Mouse (Mus musculus) cerebellum, adult 2 months (tissue): ENCODE data around the gene Crtc1. TPM values are rescaled to one million over a fixed set of nuclear protein-coding genes. Genes with fewer than 3 reads are reported as not detected.

ENCODE experiments used
- DNase-seq, 2 experiments: peaks; one replicate each; pipeline ENCODE4 v3.0.0; 2021
- H3K27ac ChIP-seq: fragments of 200-500 bp; 2 replicates; pipeline ENCODE4 v1.5.1; 2012; ENCODE audit warnings: low read length, control low read depth, inconsistent platforms; ENCODE audit not compliant: insufficient read depth
- H3K27me3 ChIP-seq: fragments of 200-500 bp; 2 replicates; pipeline ENCODE4 v1.6.1; 2012; ENCODE audit warnings: inconsistent platforms, mild to moderate bottlenecking, low read length, moderate library complexity; ENCODE audit not compliant: control insufficient read depth, insufficient read depth
- H3K4me1 ChIP-seq: fragments of 200-500 bp; 2 replicates; pipeline ENCODE4 v1.6.1; 2011; ENCODE audit warnings: low read length; ENCODE audit not compliant: control insufficient read depth, insufficient read depth
- H3K4me3 ChIP-seq: fragments of 200-500 bp; replicated peaks from 2 replicates; pipeline ENCODE3; 2011; ENCODE audit warnings: mild to moderate bottlenecking, low read depth, low read length, control low read depth; ENCODE audit not compliant: insufficient read depth
- CTCF ChIP-seq: fragments of 200-500 bp; IDR thresholded peaks from 2 replicates; pipeline ENCODE4 v1.5.1; 2011; ENCODE audit warnings: low read depth, mild to moderate bottlenecking, control low read depth, low read length, moderate library complexity, borderline replicate concordance; ENCODE audit not compliant: insufficient read depth
- POLR2A ChIP-seq: fragments of 200-500 bp; IDR thresholded peaks from 2 replicates; pipeline ENCODE4 v1.6.1; 2011; ENCODE audit warnings: low read length, control low read depth, borderline replicate concordance; ENCODE audit not compliant: insufficient read depth
- WGBS: fragments of 180-500 bp; shearing (Covaris S2); methylation state at CpG from one replicate; pipeline ENCODE4 v1.1.7; 2018; 5-methylcytosine and 5-hydroxymethylcytosine counted together
- polyA plus RNA-seq: library from polyadenylated mRNA; depleted of rRNA; stranded (reverse); fragments of >200 nt; gene quantifications from 2 replicates; pipeline ENCODE4 v1.2.3, GENCODE M21; 2012; rRNA removed

Crtc1 gene
- polyA plus RNA-seq, 1 experiment = 90.2 TPM

- no peak overlapping the region for H3K4me3 ChIP-seq
- 91% methylated on average over 6 of the region's 6 CpGs for WGBS
- peaks cover 10% of the 10 kb centered on the region; the same call in 1 of the 2 replicates for H3K4me1 ChIP-seq
- no peak for DNase-seq
- H3K27ac ChIP-seq = no peak overlapping the region
- no peaks in the 10 kb centered on the region for H3K27me3 ChIP-seq
- TF ChIP-seq CTCF = no peak
- TF ChIP-seq POLR2A = no peak
Measured at GRCm38 (mm10) chr8:70332878-70333202, 106.5 kb downstream of the Crtc1 start.

Other genes with a start within 250 kb of the Crtc1 start
- gene Slc25a42, start 227.3 kb downstream of the Crtc1 start, polyA plus RNA-seq = 45.5 and 46.3 TPM in 2 replicates
- 102 and 108 TPM in 2 replicates for gene Sugp2, start 205.4 kb downstream of the Crtc1 start, polyA plus RNA-seq
- 45.8 and 46.7 TPM in 2 replicates for gene Armc6, start 205.1 kb downstream of the Crtc1 start, polyA plus RNA-seq
- 262 and 322 TPM in 2 replicates for gene Homer3, start 156.8 kb downstream of the Crtc1 start, polyA plus RNA-seq
- gene Ddx49, start 137.1 kb downstream of the Crtc1 start, polyA plus RNA-seq = 42.9 and 45.0 TPM in 2 replicates
- 286 and 287 TPM in 2 replicates for gene Cope, start 137.1 kb downstream of the Crtc1 start, polyA plus RNA-seq
- gene Cers1, start 123.8 kb downstream of the Crtc1 start, polyA plus RNA-seq = 55.5 and 56.8 TPM in 2 replicates
- 19.1 and 21.0 TPM in 2 replicates for gene Gdf1, start 109.8 kb downstream of the Crtc1 start, polyA plus RNA-seq
- 37.9 and 41.3 TPM in 2 replicates for gene Upf1, start 86.3 kb downstream of the Crtc1 start, polyA plus RNA-seq
- gene Comp, start 66.0 kb downstream of the Crtc1 start, polyA plus RNA-seq = 2.2 and 3.1 TPM in 2 replicates
- gene Klhl26, start 37.4 kb upstream of the Crtc1 start, polyA plus RNA-seq = 62.4 and 68.5 TPM in 2 replicates
- gene Tmem59l, start 47.8 kb upstream of the Crtc1 start, polyA plus RNA-seq = 524 and 552 TPM in 2 replicates
- 3.8 and 4.0 TPM in 2 replicates for gene Crlf1, start 53.6 kb upstream of the Crtc1 start, polyA plus RNA-seq
- gene Rex1bd, start 67.2 kb upstream of the Crtc1 start, polyA plus RNA-seq = 184 and 189 TPM in 2 replicates
- gene Uba52, start 71.2 kb upstream of the Crtc1 start, polyA plus RNA-seq = 920 and 977 TPM in 2 replicates
- gene Fkbp8, start 88.1 kb upstream of the Crtc1 start, polyA plus RNA-seq = 531 and 552 TPM in 2 replicates
- gene Kxd1, start 88.4 kb upstream of the Crtc1 start, polyA plus RNA-seq = 63.4 and 65.9 TPM in 2 replicates
- gene Ell, start 99.9 kb upstream of the Crtc1 start, polyA plus RNA-seq = 27.9 and 29.1 TPM in 2 replicates
- gene Isyna1, start 154.8 kb upstream of the Crtc1 start, polyA plus RNA-seq = 55.3 and 61.4 TPM in 2 replicates
- 172 and 181 TPM in 2 replicates for gene Ssbp4, start 169.3 kb upstream of the Crtc1 start, polyA plus RNA-seq
- gene Lrrc25, start 176.6 kb upstream of the Crtc1 start, polyA plus RNA-seq = 0.30 and 0.33 TPM in 2 replicates
- gene Gdf15, start 192.9 kb upstream of the Crtc1 start, polyA plus RNA-seq = 0.28 and 0.51 TPM in 2 replicates
- 28.3 and 32.5 TPM in 2 replicates for gene Pgpep1, start 220.8 kb upstream of the Crtc1 start, polyA plus RNA-seq
- 113 and 117 TPM in 2 replicates for gene Lsm4, start 233.7 kb upstream of the Crtc1 start, polyA plus RNA-seq